Mouse (Mus musculus) neural tube, embryonic 11.5 days (tissue): ENCODE measurements around the gene Dock11. TPM values are rescaled to one million over a fixed set of nuclear protein-coding genes. Genes with fewer than 3 reads are reported as not detected.

Experiments used
- ATAC-seq: fragments of 200-750 bp; cut with Nextera tagmentation; 2 replicates; pipeline ENCODE4 v1.8.0; 2017; ENCODE audit warnings: moderate number of reproducible peaks, mild to moderate bottlenecking, moderate TSS enrichment, moderate library complexity; ENCODE audit not compliant: insufficient read depth, low FRiP score, low TSS enrichment
- DNase-seq: peaks from one replicate; pipeline ENCODE4 v3.0.0-alpha.2; 2015; ENCODE audit warnings: low spot score
- H3K27ac ChIP-seq: fragments of 300-500 bp; sonication (generic); 2 replicates; pipeline ENCODE4 v1.5.1; 2014; ENCODE audit warnings: low read depth, mild to moderate bottlenecking, low read length
- H3K27me3 ChIP-seq: fragments of 300-500 bp; sonication (generic); 2 replicates; pipeline ENCODE4 v1.6.1; 2014; ENCODE audit warnings: mild to moderate bottlenecking, low read length, mixed read lengths; ENCODE audit not compliant: control insufficient read depth, insufficient read depth
- H3K36me3 ChIP-seq: fragments of 300-500 bp; sonication (generic); 2 replicates; pipeline ENCODE4 v1.6.1; 2014; ENCODE audit warnings: mild to moderate bottlenecking, low read length, moderate library complexity, mixed read lengths; ENCODE audit not compliant: control insufficient read depth, insufficient read depth
- H3K4me1 ChIP-seq: fragments of 300-500 bp; sonication (generic); 2 replicates; pipeline ENCODE4 v1.6.1; 2014; ENCODE audit warnings: low read length, mixed read lengths; ENCODE audit not compliant: control insufficient read depth, insufficient read depth
- H3K4me2 ChIP-seq: fragments of 300-500 bp; sonication (generic); 2 replicates; pipeline ENCODE4 v1.6.1; 2014; ENCODE audit warnings: low read depth, mild to moderate bottlenecking, moderate library complexity
- H3K4me3 ChIP-seq: fragments of 300-500 bp; sonication (generic); 2 replicates; pipeline ENCODE4 v1.5.1; 2014; ENCODE audit warnings: low read depth, low read length
- H3K9ac ChIP-seq: fragments of 300-500 bp; sonication (generic); 2 replicates; pipeline ENCODE4 v1.6.1; 2014; ENCODE audit warnings: mild to moderate bottlenecking, low read length
- H3K9me3 ChIP-seq: fragments of 300-500 bp; sonication (generic); 2 replicates; pipeline ENCODE4 v1.6.1; 2016; ENCODE audit warnings: low read length; ENCODE audit not compliant: control insufficient read depth
- WGBS: fragments of 180-500 bp; shearing (Covaris S2); extraction: QIAGEN DNeasy Blood & Tissue Kit; methylation state at CpG from one replicate; pipeline ENCODE4 v1.1.7; 2014; 5-methylcytosine and 5-hydroxymethylcytosine counted together
- polyA plus RNA-seq: library from polyadenylated mRNA; unstranded; fragments of >200 nt; fragmentation: Nextera tagmentation; extraction: Ambion mirVana; gene quantifications from 2 replicates; pipeline ENCODE4 v1.2.1, GENCODE M21; 2014

Gene Dock11
- polyA plus RNA-seq, 1 experiment from 2014 or later, result 32.0 TPM

DNA sequence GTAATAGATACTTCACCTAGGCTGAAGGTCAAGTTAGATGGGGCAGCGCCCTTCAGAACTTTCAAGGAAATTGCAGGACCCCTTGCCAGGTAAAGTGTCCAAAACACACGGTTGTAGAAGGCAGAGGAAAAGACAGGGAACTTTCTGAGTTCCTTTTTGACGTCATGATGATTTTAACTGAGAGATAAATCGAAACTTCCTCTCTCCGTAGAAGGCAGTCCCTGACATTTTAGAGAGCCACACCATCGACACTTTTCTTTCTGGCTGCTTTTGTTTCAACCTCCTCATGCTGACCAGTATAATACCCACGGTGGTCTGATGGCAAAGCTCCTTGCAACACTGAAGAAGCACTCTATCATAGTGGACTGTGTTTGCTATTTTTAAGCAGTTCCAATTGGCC lies 15.7 kb downstream of the Dock11 start:
- no peak for DNase-seq
- H3K27ac ChIP-seq, result no peak overlapping the region
- H3K36me3 ChIP-seq, result no peaks in the 10 kb centered on the region
- no peaks in the 10 kb centered on the region for H3K9me3 ChIP-seq
- no peak overlapping the region for H3K9ac ChIP-seq
- H3K27me3 ChIP-seq, result no peaks in the 10 kb centered on the region
- ATAC-seq, result no peak
- WGBS, result 69% methylated on average over 7 of the region's 7 CpGs
- no peaks in the 10 kb centered on the region for H3K4me1 ChIP-seq
- H3K4me2 ChIP-seq, result no peak overlapping the region
- no peak overlapping the region for H3K4me3 ChIP-seq

- Histone ChIP-seq H3K9ac (no peak overlapping the region), H3K9me3 (no peaks in the 10 kb centered on the region), H3K36me3 (no peaks in the 10 kb centered on the region), H3K4me2 (no peak overlapping the region), H3K4me3 (no peak overlapping the region), H3K4me1 (no peaks in the 10 kb centered on the region), H3K27me3 (no peaks in the 10 kb centered on the region), H3K27ac (no peak overlapping the region)
- WGBS, result 67% methylated on average over 4 of the region's 4 CpGs
- DNase-seq (no peak), ATAC-seq (no peak)
Observed at GRCm38 (mm10) chrX:35906696-35907330, 18.2 kb downstream of the Dock11 start.

DNA sequence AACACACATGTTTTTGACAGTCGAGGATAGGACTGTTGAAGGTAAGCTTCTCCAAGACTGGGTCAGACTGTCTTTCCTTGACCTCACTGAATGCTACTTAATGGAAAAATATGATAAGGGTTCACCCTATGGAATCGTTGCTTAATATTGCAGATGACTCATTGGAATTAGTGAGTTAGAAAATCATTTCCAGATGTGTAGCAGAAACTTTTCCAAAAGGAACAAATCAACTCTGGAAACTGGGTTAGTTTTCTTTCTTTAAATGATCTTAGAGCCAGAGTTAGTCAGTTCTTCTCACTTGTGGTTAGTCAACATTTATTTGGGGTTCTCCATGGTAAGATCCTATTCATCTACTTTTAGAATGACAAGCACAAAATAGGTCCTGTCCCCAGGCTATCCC lies 30.9 kb downstream of the Dock11 start:
- Histone ChIP-seq H3K27ac (no peak overlapping the region), H3K9ac (no peak overlapping the region), H3K36me3 (no peaks in the 10 kb centered on the region), H3K27me3 (no peaks in the 10 kb centered on the region), H3K4me2 (no peak overlapping the region), H3K4me1 (no peaks in the 10 kb centered on the region), H3K4me3 (no peak overlapping the region), H3K9me3 (no peaks in the 10 kb centered on the region)
- no peak for ATAC-seq
- 79% methylated on average over 2 of the region's 2 CpGs for WGBS
- no peak for DNase-seq

- H3K27ac ChIP-seq, result no peak overlapping the region
- 87% methylated on average over 3 of the region's 3 CpGs for WGBS
- no peaks in the 10 kb centered on the region for H3K4me1 ChIP-seq
- no peaks in the 10 kb centered on the region for H3K27me3 ChIP-seq
- no peaks in the 10 kb centered on the region for H3K36me3 ChIP-seq
- no peak overlapping the region for H3K9ac ChIP-seq
- H3K4me3 ChIP-seq, result no peak overlapping the region
- no peak for DNase-seq
- no peaks in the 10 kb centered on the region for H3K9me3 ChIP-seq
- no peak for ATAC-seq
- H3K4me2 ChIP-seq, result no peak overlapping the region
Observed at GRCm38 (mm10) chrX:35920096-35920607, 31.5 kb downstream of the Dock11 start.

- no peak for ATAC-seq
- 93% methylated on average over 3 of the region's 3 CpGs for WGBS
- Histone ChIP-seq H3K4me3 (no peak overlapping the region), H3K9ac (no peak overlapping the region), H3K4me1 (no peaks in the 10 kb centered on the region), H3K36me3 (no peaks in the 10 kb centered on the region), H3K4me2 (no peak overlapping the region), H3K27ac (no peak overlapping the region), H3K9me3 (no peaks in the 10 kb centered on the region), H3K27me3 (no peaks in the 10 kb centered on the region)
- no peak for DNase-seq
Observed at GRCm38 (mm10) chrX:35921922-35922321, 33.3 kb downstream of the Dock11 start.

- no peaks in the 10 kb centered on the region for H3K27me3 ChIP-seq
- no peak overlapping the region for H3K9ac ChIP-seq
- H3K4me2 ChIP-seq, result no peak overlapping the region
- no peaks in the 10 kb centered on the region for H3K9me3 ChIP-seq
- DNase-seq, result no peak
- WGBS, result 75% methylated on average over 1 of the region's 1 CpGs
- H3K36me3 ChIP-seq, result no peaks in the 10 kb centered on the region
- no peak overlapping the region for H3K27ac ChIP-seq
- ATAC-seq, result no peak
- H3K4me3 ChIP-seq, result no peak overlapping the region
- no peaks in the 10 kb centered on the region for H3K4me1 ChIP-seq
Observed at GRCm38 (mm10) chrX:35924705-35925264, 36.2 kb downstream of the Dock11 start.

DNA sequence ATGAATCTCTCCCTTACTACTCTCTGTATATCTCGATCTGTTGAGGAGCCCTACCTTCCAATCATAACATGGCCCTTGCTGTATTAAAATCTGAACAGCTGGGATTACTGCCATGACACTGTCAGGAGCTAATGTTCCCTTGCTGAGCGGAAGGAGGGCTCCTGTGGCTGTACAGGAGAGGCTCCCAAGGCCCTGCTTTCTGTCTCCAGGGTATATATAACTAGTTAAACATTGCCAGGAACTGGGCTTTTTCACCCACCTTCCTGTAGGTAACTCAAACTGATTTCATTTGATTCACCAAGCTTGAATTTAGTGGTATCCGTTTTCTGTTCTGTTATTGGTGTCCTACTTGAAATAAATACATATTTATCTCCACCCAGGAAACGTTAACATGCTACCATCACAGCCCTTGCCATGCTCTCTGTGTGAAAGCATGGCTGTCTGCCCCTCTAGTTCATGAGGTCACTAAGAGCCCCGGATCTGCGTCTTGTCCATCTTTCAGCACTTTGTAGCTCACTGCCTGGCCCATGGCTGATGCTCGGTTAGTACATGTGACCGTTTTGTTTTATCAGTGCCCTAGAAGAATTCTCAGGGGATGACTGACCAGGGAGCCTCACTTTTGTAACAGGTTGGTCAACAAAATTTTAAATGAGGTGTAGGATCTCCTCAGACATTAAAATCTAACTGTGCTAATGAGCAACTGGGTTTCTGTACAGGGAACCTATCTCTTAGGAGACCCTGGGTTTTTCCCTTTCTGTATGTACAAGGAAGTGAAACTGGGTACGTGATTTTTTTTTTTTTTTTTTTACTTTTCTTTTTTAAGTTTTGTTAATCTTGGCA lies 41.7 kb downstream of the Dock11 start:
- H3K36me3 ChIP-seq, result no peaks in the 10 kb centered on the region
- WGBS, result 87% methylated on average over 9 of the region's 9 CpGs

GRCm38 (mm10) chrX:35930934-35931406 lies 42.3 kb downstream of the Dock11 start:
- H3K36me3 ChIP-seq, result no peaks in the 10 kb centered on the region
- no peak overlapping the region for H3K27ac ChIP-seq
- H3K9ac ChIP-seq, result no peak overlapping the region
- WGBS, result 89% methylated on average over 3 of the region's 3 CpGs
- no peak overlapping the region for H3K4me3 ChIP-seq
- no peaks in the 10 kb centered on the region for H3K9me3 ChIP-seq
- DNase-seq (no peak), ATAC-seq (no peak)
- no peaks in the 10 kb centered on the region for H3K27me3 ChIP-seq
- no peak overlapping the region for H3K4me2 ChIP-seq
- H3K4me1 ChIP-seq, result no peaks in the 10 kb centered on the region

More for the DNA sequence above, 41.7 kb downstream of the Dock11 start:
- no peak for DNase-seq
- Histone ChIP-seq H3K4me2 (no peak overlapping the region), H3K27me3 (no peaks in the 10 kb centered on the region), H3K4me1 (no peaks in the 10 kb centered on the region), H3K9ac (no peak overlapping the region), H3K4me3 (no peak overlapping the region), H3K9me3 (no peaks in the 10 kb centered on the region), H3K27ac (no peak overlapping the region)
- ATAC-seq, result no peak
